Mouse (Mus musculus) bone marrow macrophage, adult 2 months (primary cell): ENCODE data around the gene Cd302.

Experiments
- CTCF ChIP-seq: IDR thresholded peaks from 2 replicates; pipeline ENCODE4 v1.5.1; 2012; ENCODE audit warnings: low read depth, mild to moderate bottlenecking, low read length, moderate library complexity
- POLR2A ChIP-seq: IDR thresholded peaks from 2 replicates; pipeline ENCODE4 v1.6.1; 2012; ENCODE audit warnings: mild to moderate bottlenecking, low read depth, low read length, borderline replicate concordance

DNA sequence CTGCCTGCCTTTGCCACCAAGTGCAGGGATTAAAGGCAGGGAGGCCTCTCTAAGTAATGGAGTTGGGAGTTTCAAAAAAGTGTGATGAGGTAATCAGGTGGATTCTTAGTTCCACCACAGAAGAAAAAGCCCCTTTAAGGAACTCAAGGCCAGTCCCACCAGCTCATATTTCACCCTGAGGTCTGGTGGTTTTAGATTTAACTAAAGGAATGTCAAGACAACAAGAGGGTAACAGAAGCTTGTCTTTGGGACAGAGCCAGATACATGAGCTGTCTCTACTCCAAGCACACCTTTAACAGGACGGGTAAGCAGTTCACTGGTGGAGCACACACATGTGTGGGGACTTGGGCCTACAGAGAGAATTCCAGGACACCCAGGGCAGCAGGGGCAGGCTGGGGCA, 16.7 kb downstream of the Cd302 start:
- TF ChIP-seq POLR2A (no peak), CTCF (no peak)
